Mouse (Mus musculus) telencephalon, adult 2 months (tissue): ENCODE measurements around the gene Sema6d.

Experiments
- DNase-seq: peaks from one replicate; pipeline ENCODE4 v3.0.0-alpha.2; 2011; ENCODE audit warnings: low read depth, low spot score

Gene Sema6d

GRCm38 (mm10) chr2:124089813-124090230 lies at the start of gene Sema6d:
Sema6d (plus strand) TSS chr2:124089969.
- no peak for DNase-seq

- no peak for DNase-seq
These were observed 29.9 kb upstream of the Sema6d start for GRCm38 (mm10) chr2:124059910-124060309.

GRCm38 (mm10) chr2:124068380-124068779 lies 21.4 kb upstream of the Sema6d start:
- peak; percentile 11 for DNase-seq

- DNase-seq, result no peak
These were observed 19.1 kb upstream of the Sema6d start for GRCm38 (mm10) chr2:124070664-124071063.

GRCm38 (mm10) chr2:124071380-124071779 lies 18.4 kb upstream of the Sema6d start:
- DNase-seq, result no peak

GRCm38 (mm10) chr2:124090231-124091141 lies 717 bp downstream of the Sema6d start:
- DNase-seq, result no peak

GRCm38 (mm10) chr2:124099697-124100096 lies 9.9 kb downstream of the Sema6d start:
- no peak for DNase-seq

- no peak for DNase-seq
These were observed 10.9 kb downstream of the Sema6d start for GRCm38 (mm10) chr2:124100486-124101200.

- DNase-seq, result no peak
These were observed 11.4 kb downstream of the Sema6d start for GRCm38 (mm10) chr2:124101201-124101517.

GRCm38 (mm10) chr2:124101580-124101979 lies 11.8 kb downstream of the Sema6d start:
- no peak for DNase-seq

GRCm38 (mm10) chr2:124103277-124103676 lies 13.5 kb downstream of the Sema6d start:
- no peak for DNase-seq

- no peak for DNase-seq
These were observed 28.9 kb downstream of the Sema6d start for GRCm38 (mm10) chr2:124118469-124119243.

- no peak for DNase-seq
These were observed 30.6 kb downstream of the Sema6d start for GRCm38 (mm10) chr2:124120355-124120754.

- DNase-seq, result no peak
These were observed 31.8 kb downstream of the Sema6d start for GRCm38 (mm10) chr2:124121539-124121938.

GRCm38 (mm10) chr2:124125504-124125903 lies 35.7 kb downstream of the Sema6d start:
- no peak for DNase-seq

- peak; percentile 45 for DNase-seq
These were observed 37.1 kb downstream of the Sema6d start for GRCm38 (mm10) chr2:124126853-124127252.

GRCm38 (mm10) chr2:124130876-124131275 lies 41.1 kb downstream of the Sema6d start:
- DNase-seq, result no peak

- no peak for DNase-seq
These were observed 51.8 kb downstream of the Sema6d start for GRCm38 (mm10) chr2:124141510-124142044.

GRCm38 (mm10) chr2:124145528-124145927 lies 55.8 kb downstream of the Sema6d start:
- no peak for DNase-seq

GRCm38 (mm10) chr2:124158158-124158557 lies 68.4 kb downstream of the Sema6d start:
- no peak for DNase-seq

- DNase-seq, result no peak
These were observed 72.3 kb downstream of the Sema6d start for GRCm38 (mm10) chr2:124162001-124162599.
